Mouse (Mus musculus) gastrocnemius, postnatal 14 days (tissue): Measurements from ENCODE around the gene Rgl1. TPM values are rescaled to one million over a fixed set of nuclear protein-coding genes. Genes with fewer than 3 reads are reported as not detected.
A peak's percentile ranks its signal among the peaks of the same experiment; 100 is the strongest.

Experiments
- DNase-seq: peaks from one replicate; pipeline ENCODE4 v3.0.0; 2021; ENCODE audit warnings: mixed read lengths
- intact Hi-C: fragments of 180-260 bp; cut with DNase I; formaldehyde crosslinking; loops from one replicate; pipeline ENCODE4 v1.15.1; 2025; ENCODE audit warnings: low total_unique reads
- total RNA-seq, 2 experiments: library from RNA; stranded (reverse); gene quantifications; 2 replicates each; pipeline ENCODE4 v1.2.3; 2021

Rgl1 gene
- total RNA-seq, 2 experiments from 2014 or later = 19.6 to 23.3 TPM

DNA sequence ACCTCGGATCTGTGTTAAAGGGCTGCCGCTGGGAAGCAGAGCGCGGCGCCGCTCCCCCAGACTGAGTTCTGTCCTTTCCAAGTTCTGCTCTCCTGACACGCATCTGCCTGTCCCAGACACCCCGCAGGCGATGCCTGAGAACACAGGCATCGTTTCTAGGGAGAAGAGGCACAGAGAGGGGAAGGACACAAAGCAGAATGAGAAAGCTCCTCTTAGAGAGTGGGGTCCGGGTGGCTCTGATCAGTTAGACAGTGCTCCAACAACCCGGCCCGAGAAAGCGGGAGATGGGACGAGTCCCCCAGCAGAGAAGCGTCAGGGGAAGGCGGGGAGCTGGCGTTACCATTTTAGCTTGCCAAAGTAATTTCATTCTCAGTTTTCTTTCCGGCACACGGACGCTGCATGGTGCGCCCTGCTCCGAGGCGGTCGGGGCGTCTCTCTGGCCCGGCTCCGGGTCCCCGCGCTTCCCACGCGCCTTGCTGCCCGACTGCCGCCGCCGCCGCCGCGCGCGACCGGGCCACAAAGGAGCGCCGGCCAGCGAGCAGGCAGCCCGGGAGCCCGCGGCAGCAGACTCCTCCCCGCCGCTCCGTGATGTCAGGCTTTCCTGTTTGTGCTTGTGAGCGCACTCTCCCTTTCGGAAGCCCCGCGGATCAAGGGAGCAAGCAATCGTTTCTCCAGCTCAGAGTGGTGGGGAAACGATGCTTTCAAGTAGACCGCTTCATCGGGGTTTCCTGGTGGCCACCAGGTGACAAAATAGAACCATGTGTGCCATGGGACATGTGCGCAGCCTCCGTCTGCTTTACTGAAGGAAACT lies 141.3 kb downstream of the Rgl1 start:
- peak; percentile 83 for DNase-seq
- intact Hi-C loops = loop anchor here (5.0 kb wide), 1 partner anchor 68 kb away; no protein-coding TSS in a partner anchor

DNA sequence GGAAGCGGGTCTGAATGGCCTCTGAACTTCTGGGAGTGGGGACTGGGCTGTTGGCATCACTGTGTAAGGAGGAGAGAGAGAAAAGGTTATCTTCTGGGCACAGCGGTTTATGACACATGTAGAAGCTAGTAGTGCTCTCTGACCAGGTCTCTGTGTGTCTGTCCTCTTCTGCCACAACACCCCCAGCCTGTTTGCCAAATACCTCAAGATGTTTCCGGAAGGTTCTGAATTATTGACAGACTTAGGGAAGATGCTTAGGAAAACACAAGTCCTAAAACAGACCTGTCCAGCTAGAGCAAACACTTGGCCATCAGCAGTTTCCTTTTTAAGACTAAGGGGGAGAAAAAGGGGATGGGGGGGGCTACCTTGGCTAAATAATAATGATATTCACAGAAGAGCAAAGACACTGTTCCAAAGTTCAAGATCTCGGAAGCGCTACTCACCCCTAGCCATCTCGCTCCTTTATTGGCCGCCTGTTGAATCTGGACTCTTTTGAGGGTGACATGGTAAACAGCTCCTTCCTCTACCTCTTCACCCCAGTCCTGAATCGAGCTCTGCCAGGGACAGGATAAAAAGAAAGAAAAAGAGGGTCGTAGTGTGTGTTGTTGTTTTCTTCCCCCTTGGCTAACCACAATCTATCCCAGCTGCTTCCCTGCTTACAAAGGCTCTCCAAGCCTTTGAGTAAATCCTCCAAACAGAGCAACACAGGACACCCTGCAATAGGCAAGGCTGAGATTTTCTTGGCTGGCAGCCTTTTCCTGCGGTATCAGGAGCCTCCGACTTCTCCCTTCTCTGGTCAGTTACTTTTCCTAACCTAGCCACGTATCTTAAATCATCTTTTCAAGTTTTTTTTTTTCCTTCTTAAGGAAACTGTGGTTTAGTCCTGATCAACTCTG lies 142.5 kb downstream of the Rgl1 start:
- DNase-seq = peak; percentile 54
- intact Hi-C loops = no loop called here

DNA sequence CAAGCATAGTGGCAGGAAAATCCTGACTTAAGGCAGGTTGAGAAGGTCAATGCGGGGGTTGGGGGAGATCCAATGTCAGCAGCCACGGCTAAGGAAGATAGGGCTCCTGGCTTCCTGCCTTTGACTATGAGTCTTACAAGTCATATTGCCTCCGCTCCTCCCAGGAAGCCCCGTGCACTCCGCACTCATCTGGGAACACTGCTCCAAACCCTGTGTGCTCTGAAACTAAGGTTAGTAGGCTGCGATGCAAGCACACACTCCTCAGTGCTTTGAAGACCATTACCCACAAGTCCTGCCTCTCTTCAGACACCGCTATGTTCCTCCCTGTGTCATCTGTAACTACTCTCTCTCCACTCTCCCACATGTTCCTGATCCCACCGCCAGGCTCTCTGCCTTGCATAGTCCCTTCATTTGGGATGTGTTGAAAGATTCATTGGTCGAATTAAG lies 143.4 kb downstream of the Rgl1 start:
- intact Hi-C loops = no loop called here
- DNase-seq = no peak

DNA sequence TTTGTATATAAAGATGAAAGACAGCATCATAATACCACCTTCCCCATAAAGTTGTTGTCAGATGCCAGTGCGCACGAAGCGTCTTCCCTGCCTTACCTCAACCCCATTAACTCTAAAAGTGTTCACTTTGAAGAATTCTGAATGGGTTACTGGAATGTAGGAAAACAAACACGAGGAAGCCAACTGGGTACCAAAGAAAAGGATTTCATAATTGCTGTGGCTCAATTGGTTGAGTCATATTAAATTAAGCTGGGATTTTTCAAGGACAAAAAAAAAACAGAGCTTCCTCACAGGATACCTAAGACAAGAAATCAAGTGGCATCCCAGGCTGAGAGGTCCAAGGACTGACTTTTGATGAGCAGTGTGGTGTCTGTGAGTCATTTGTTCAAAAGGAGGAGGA lies 144.5 kb downstream of the Rgl1 start:
- no peak for DNase-seq
- intact Hi-C loops = no loop called here

DNA sequence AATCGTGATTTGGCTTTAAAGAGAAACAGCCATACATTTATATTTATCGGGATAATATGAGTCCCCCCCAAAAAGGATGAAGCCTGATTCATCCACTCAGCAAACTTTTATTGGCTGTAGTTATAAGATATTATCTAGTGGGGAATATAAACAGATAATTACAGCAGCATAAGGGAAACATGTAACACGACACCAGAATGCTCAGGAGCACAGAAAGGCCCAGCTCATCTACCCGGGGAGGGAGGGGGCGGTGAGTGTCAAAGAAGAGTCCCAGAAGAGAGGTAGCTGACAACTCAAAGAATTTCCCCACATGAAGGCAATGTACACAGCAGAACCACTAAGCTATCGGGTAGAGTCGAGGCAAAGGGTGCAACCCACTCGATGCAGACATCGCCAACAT lies 146.8 kb downstream of the Rgl1 start:
- intact Hi-C loops = no loop called here
- no peak for DNase-seq

DNA sequence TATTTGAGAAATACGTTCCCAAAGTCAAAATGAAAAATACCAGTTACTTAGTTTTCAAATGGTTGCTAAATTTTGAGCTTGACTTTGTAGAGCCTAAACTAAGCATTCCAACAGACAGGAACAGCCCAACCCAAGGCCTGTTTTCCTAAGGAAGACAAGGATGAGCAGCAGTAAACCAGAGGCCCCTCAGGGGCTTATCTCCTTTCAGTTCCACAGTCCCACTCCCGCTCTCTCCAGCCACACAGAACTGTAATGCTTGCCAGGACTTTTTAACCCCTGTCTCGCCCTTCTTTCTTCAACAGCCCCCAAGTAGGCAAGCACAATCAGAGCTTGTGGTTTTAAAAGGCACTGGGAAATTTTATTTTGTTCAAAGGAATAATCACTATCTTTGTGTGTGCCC lies 147.3 kb downstream of the Rgl1 start:
- intact Hi-C loops = no loop called here
- no peak for DNase-seq

DNA sequence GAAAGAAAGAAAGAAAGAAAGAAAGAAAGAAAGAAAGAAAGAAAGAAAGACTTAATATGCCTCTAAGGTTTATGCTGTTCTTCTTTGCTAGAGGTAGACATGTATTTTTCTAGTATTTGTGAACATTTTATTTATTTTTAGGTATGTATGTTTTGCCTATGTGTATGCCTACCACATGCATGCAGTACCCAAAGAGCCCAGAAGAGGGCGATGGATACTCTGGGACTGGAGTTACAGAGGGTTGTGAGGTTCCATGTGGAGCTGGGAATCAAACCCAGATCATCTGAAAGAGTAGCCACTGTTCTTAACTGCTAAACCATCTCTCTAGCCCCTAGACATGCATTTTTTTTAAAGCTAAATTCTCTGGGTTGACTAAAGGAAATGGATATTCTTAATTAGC lies 147.8 kb downstream of the Rgl1 start:
- intact Hi-C loops = no loop called here
- DNase-seq = no peak

DNA sequence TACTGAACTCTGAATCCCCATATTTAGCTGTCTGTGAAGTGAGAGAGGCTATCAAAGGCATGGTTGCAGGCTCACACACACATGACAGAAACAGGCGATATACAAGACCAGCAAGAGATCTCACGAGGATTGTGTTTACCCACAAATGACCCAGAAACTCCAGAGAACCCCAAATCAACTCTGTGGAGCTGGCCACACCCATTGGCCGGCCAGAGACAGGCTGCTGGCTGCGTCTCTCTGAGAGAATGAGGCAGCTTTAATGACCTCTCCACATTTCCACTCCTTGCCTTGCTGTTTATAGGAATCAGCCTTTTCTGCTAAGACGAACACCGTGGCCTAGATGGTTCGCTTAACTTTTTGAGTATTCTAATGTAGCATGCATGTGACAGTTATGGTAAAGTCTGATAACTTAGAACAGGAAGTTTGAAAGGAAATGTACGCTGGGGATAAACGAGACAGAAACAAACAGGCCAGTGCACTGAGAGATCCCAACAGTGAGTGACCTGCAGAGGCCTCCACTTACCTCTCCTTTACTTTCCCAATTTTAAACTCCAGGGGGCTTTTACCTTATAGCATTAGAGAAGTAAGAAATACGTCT lies 148.3 kb downstream of the Rgl1 start:
- DNase-seq = no peak
- intact Hi-C loops = no loop called here

DNA sequence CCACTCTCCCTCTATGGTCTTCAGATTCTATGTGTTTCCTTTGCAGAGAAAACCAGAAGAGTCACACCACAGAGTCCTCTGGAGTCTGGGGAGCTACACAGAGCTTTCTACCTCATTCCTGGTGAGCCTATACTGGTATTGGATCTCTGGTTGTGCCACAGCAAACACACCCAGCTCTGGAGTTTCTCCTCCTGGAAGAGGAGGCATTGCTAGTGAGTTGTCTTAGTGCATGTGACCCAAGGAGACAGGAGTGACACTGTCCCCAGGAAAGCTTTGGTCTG lies 149.4 kb downstream of the Rgl1 start:
- no peak for DNase-seq
- intact Hi-C loops = no loop called here

DNA sequence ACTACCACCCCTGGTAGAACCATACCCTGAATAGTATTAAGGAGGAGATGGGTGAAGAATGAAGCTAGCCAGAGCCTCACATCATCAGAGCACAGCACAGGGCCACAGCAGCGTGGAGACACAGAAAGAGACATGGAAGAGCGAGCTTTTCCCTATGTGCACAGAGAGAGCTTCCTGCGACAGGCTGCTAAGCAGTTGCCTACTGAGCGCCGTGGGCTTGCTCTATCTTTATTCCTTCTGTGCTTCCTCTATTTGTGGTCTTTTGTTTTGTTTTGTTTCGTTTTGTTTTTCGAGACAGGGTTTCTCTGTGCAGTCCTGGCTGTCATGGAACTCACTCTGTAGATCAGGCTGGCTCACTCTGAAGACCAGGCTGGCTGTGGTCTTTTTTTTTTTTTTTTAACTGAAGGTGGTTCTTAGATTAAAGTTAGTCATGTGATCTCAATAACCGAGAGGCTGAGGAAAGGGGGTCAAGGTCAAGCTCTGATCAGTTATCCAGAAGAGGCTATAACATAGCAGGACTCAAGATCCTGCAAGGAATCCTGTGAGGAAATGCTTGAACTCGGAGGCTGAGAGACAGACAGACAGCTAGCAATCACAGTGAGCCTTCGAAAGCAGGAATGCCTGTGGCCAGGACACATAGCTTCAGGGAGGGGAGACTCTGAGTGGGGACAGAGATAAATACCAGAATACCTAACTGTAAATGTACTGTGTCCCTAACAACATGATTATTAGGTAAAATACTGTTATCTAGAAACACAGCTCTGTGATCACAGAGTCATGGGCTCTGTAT lies 150.0 kb downstream of the Rgl1 start:
- intact Hi-C loops = no loop called here
- no peak for DNase-seq

DNA sequence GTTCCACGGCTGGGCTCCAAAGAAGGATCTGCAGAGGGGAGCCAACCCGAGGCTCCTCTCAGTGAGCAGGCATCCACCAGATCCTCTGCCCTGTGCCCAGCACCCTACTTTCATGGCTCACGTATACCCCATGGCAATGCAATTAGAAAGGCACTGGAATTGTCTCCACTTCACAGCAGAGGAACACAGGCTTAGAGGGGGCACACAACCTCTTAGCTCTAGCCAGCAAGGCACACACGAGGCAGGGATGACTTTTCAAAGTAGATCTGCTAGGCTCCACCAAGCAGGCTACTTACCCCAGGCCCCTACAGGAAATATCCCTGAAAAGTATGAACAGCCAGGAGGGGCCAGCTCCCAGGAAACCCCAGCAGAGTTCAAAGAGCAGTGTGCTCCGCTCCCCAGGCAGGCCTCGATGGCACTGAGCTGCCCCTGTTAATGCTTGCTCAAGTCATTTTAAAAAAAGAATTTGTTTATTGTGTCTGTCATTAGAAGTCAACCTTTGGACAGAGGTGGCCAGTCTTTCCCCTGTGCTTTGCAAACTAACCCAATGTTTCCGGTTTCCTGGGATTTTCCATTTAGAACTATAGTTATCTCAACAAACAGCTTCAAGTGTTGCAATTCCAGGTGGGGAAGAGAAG lies 151.3 kb downstream of the Rgl1 start:
- no peak for DNase-seq
- intact Hi-C loops = no loop called here

DNA sequence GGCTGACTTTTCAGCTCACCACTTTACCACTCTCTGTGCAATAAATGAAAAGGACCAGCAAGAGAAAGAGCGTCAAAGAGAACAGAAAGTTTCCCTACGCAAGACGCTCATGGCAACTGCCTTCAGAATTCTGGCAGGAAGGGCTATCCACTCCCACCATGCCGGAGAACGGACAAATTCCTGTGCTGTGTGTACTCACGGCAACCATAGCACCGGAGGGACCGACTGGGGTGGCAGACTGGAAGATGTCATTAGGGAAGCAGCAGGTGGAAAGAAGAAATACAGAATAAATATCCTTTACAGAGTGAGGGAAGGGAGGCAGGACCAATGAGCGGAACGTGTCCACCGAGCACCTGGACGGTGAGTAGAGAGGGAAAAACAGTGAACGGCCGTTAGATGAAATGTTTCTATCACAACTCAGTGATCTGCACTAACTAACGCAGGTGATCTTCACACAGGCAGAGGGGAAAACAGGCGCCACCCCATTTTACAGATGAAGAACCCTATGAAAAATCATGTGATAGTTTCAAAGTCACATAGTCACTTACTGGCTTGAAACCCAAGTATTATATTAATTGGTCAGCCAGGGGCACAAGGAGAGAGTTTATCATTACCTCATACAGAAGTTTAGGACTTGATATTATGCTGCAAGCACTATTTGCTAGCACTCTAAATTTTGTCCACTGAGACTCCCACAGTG lies 152.8 kb downstream of the Rgl1 start:
- no peak for DNase-seq
- intact Hi-C loops = no loop called here

DNA sequence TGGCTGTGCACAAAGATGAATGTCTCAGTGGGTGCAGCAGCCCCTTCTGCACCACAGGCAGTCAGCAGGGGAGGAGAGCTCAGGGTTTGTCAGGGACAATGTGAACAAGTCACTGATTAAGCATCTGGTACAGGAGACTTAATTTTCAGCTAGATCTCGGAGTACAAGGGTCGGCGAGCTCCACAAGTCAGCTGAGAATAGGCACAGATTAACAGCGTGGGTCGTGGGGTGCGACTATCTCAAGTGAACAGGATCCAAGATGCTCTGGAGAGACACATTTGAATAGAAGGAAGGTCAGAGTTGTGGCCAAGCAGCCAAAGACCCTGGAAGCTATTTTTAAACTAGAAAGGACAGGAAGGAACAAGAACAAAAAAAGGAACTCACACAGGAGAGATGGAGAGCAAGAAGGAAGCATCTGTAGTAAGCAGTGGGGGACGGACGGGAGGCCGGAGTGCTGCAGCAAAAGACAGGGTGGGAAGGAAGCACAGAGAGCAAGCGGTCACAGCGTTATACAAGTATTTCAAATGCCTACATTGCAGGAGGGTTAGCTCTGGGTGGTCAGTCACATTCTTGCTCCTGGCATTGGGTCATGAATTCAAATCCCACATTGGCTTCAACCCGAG lies 153.5 kb downstream of the Rgl1 start:
- DNase-seq = no peak
- intact Hi-C loops = no loop called here

DNA sequence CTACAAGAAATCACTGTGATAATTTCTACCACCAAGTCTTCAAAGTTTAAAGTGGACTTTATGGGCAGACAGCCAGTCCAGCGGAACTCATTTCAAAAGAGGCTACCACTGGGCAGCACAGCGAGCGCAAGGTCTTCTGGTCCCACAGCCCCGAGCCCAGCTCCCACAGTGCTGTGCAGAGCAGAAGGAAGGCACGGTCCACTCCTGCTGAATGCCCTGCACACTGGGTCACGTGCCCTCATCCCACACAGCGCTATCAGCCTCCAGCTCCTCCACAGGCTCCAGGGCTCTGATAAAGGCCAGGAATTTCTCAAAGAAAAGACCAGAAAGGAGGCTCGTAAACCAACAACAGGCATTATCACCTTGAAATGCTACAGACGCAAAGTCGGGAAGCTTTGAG lies 156.6 kb downstream of the Rgl1 start:
- DNase-seq = no peak
- intact Hi-C loops = no loop called here

DNA sequence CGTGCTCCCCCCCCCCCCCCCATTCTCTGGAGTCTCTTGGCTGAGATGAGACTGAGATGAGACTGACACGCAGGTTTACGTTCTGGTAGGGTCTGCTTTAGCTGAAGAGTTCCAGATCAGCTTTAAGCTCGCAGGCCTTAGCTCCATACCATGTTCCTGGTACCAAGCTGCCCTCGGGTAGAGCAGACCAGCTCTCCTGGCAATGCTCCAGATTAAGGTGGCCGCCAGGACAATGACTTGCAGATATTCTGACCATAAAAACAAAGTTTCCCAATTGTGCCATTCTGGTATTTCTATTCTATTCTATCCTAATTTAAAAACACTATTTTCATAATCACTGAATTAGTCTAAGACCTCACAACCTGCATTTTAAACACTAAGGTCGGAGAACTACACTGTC lies 157.1 kb downstream of the Rgl1 start:
- no peak for DNase-seq
- intact Hi-C loops = no loop called here

DNA sequence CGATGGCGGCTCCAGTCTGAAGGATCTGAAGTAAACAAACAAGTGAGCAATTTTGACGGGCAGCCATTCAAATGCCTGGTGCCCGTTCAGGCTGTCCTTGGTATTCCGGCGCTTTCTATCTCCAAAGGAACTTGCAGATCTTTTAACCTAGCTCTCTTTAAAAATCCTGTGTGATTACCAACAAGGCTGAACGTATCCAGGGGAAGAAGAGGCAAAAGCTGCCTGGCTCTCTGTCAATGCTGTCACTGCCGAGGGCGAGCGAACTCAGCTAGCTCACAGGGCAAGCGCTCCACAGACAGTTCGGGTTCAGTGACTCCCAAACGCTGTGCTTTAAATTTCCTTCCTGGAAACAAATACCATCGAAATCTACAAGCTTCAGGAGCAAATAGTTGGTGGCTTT lies 158.4 kb downstream of the Rgl1 start:
- DNase-seq = no peak
- intact Hi-C loops = no loop called here

DNA sequence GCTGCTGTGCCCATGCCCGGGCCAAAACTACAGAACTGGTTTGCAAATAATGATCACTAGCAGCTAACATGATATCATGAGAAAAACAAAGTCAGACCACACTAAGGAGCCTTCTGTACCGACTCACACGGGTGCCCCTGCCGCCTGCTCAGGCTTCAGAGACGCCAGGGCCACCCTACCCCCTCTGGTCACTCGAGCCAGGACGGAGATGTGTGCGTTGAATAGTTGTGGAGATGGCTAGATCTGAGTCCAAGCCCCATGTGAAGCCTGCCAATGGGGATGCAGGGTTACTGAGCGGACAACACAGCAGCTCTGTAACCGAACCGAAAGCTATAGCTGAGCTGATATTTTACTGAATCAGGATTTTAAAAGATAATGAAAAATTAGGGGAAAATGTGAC lies 159.4 kb downstream of the Rgl1 start:
- intact Hi-C loops = no loop called here
- no peak for DNase-seq

DNA sequence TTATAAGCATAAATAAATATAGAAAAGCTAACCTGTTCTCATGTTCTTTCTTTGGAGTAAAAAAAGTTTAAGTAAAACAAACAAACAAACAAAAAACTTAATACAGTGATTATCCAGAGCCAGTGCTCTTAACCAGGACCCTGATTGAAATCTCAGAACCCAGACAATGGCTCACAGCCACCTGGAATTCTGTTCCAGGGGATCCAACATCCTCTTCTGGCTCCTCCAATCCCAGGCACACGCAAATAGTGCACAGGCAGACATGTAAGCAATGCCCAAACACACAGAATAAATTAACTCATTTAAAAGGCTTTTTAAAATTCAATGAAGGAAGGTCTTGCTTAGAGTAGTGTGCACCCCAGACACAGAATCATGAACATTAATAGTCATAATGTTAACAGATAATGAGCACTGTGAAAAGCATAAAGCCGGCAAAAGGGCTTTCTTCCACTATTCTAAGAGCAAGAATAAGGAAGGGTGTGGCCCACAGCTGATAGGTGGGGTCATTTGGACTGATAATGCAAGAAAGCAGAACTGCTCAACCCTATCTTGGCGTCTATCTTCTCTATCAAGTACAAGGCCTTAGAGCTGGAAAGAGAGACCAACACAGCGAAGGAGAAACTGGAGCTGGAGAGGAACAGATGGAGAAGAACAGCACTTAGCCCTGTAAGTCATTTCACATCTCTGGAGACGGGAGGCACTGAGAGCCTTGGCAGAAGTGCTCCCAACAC lies 160.1 kb downstream of the Rgl1 start:
- DNase-seq = no peak
- intact Hi-C loops = no loop called here
